Mouse (Mus musculus): Measurements from ENCODE around the gene Sirt7. TPM values are rescaled to one million over a fixed set of nuclear protein-coding genes. Genes with fewer than 3 reads are reported as not detected.

The Sirt7 gene
- total and polyA plus RNA-seq, 2 experiments: 36.3 to 72.1 TPM

DNA sequence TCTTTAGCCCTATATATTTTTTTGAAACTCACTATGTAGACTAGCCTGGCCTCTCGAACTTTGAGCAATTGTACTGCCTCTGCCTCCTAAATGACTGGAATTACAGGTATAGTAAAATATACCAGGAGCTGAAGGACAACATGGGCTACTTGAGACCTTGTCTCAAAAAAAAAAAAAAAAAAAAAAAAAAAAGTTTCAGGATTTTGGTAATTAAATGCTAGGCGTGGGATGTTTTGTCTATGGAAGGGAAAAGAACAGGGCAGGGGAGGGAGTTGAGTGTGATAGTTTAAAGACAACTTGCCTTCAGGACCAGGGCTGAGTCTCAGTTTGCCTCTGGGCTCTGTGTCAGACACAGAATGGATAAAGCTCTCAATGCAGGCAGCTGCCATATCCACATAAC, 50.0 kb downstream of the Sirt7 start:
- Histone ChIP-seq H3K79me2 (ENCODE audit: control insufficient read depth, insufficient read depth, low read length) (peaks cover 24% of the 10 kb centered on the region), H3K4me1 (ENCODE audit: control insufficient read depth, insufficient read depth, low read length) (peaks cover 37% of the 10 kb centered on the region)

GRCm38 (mm10) chr11:120574278-120574600, 50.8 kb downstream of the Sirt7 start:
- H3K79me2 ChIP-seq (ENCODE audit: control insufficient read depth, insufficient read depth, low read length): peaks cover 25% of the 10 kb centered on the region
- peak overlapping the region; percentile 18; the same call in 1 of the 2 replicates for H3K4me3 ChIP-seq (ENCODE audit: insufficient read depth, low read depth, low read length)
- peaks cover 17% of the 10 kb centered on the region for H3K36me3 ChIP-seq (ENCODE audit: control insufficient read depth, insufficient read depth, low read length)
- WGBS: 8% methylated on average over 5 of the region's 5 CpGs
- TF ChIP-seq CTCF (IDR thresholded peaks at IDR 0.05; ENCODE audit: low read depth, low read length): no peak
- no peak for TF ChIP-seq POLR2A (IDR thresholded peaks at IDR 0.05; ENCODE audit: extremely low read depth, insufficient read depth, low read length)
- peak overlapping the region; percentile 39 for H3K27ac ChIP-seq (replicated peaks; ENCODE audit: insufficient read depth, low read depth, low read length)
- peaks cover 31% of the 10 kb centered on the region for H3K4me1 ChIP-seq (ENCODE audit: control insufficient read depth, insufficient read depth, low read length)
- no peaks in the 10 kb centered on the region for H3K27me3 ChIP-seq (ENCODE audit: control insufficient read depth, insufficient read depth, low read length)
- DNase-seq (ENCODE audit: extremely low read depth, low read depth, low spot score): peak; percentile 64
- H3K9ac ChIP-seq (ENCODE audit: low read depth, low read length): peak overlapping the region; percentile 30

More for the DNA sequence above, 50.0 kb downstream of the Sirt7 start:
- Histone ChIP-seq H3K27ac (replicated peaks; ENCODE audit: insufficient read depth, low read depth, low read length) (0 out of 2 replicates have a peak overlapping the region, but pooled peaks have one; percentile 18), H3K36me3 (ENCODE audit: control insufficient read depth, insufficient read depth, low read length) (peaks cover 13% of the 10 kb centered on the region), H3K27me3 (ENCODE audit: control insufficient read depth, insufficient read depth, low read length) (no peaks in the 10 kb centered on the region), H3K4me3 (ENCODE audit: insufficient read depth, low read depth, low read length) (no peak overlapping the region), H3K9ac (ENCODE audit: low read depth, low read length) (no peak overlapping the region)
- no peak for TF ChIP-seq POLR2A (IDR thresholded peaks at IDR 0.05; ENCODE audit: extremely low read depth, insufficient read depth, low read length)
- TF ChIP-seq CTCF (IDR thresholded peaks at IDR 0.05; ENCODE audit: low read depth, low read length): no peak
- 81% methylated on average over 2 of the region's 2 CpGs for whole genome bisulfite sequencing
- DNase-seq (ENCODE audit: extremely low read depth, low read depth, low spot score): no peak

- Histone ChIP-seq H3K79me2 (ENCODE audit: control insufficient read depth, insufficient read depth, low read length) (peaks cover 21% of the 10 kb centered on the region), H3K4me1 (ENCODE audit: control insufficient read depth, insufficient read depth, low read length) (peaks cover 27% of the 10 kb centered on the region), H3K36me3 (ENCODE audit: control insufficient read depth, insufficient read depth, low read length) (peaks cover 19% of the 10 kb centered on the region), H3K27me3 (ENCODE audit: control insufficient read depth, insufficient read depth, low read length) (no peaks in the 10 kb centered on the region), H3K27ac (replicated peaks; ENCODE audit: insufficient read depth, low read depth, low read length) (peak overlapping the region; percentile 92), H3K4me3 (ENCODE audit: insufficient read depth, low read depth, low read length) (peak overlapping the region; percentile 78), H3K9ac (ENCODE audit: low read depth, low read length) (peak overlapping the region; percentile 92)
- TF ChIP-seq POLR2A (IDR thresholded peaks at IDR 0.05; ENCODE audit: extremely low read depth, insufficient read depth, low read length) (no peak), CTCF (IDR thresholded peaks at IDR 0.05; ENCODE audit: low read depth, low read length) (no peak)
- no peak for DNase-seq (ENCODE audit: extremely low read depth, low read depth, low spot score)
- WGBS: under 1% methylated on average over 23 of the region's 23 CpGs
These were observed 51.3 kb downstream of the Sirt7 start for GRCm38 (mm10) chr11:120573585-120574277.

- peak; percentile 98 for DNase-seq (ENCODE audit: extremely low read depth, low read depth, low spot score)
- Histone ChIP-seq H3K27ac (replicated peaks; ENCODE audit: insufficient read depth, low read depth, low read length) (peak within 1 kb of the TSS; percentile 92), H3K36me3 (ENCODE audit: control insufficient read depth, insufficient read depth, low read length) (peaks cover 27% of the 10 kb centered on the region), H3K4me1 (ENCODE audit: control insufficient read depth, insufficient read depth, low read length) (peaks cover 29% of the 10 kb centered on the region), H3K79me2 (ENCODE audit: control insufficient read depth, insufficient read depth, low read length) (peaks cover 17% of the 10 kb centered on the region), H3K4me3 (ENCODE audit: insufficient read depth, low read depth, low read length) (peak within 1 kb of the TSS; percentile 96), H3K9ac (ENCODE audit: low read depth, low read length) (peak within 1 kb of the TSS; percentile 96), H3K27me3 (ENCODE audit: control insufficient read depth, insufficient read depth, low read length) (no peaks in the 10 kb centered on the region)
- under 1% methylated on average over 94 of the region's 94 CpGs for WGBS
- no peak for TF ChIP-seq CTCF (IDR thresholded peaks at IDR 0.05; ENCODE audit: low read depth, low read length)
- TF ChIP-seq POLR2A (IDR thresholded peaks at IDR 0.05; ENCODE audit: extremely low read depth, insufficient read depth, low read length): peak; percentile 99
These were observed 52.1 kb downstream of the Sirt7 start, which contains the start of gene P4hb for GRCm38 (mm10) chr11:120572752-120573584. Gene P4hb, minus strand, starts transcription at chr11:120573253.

DNA sequence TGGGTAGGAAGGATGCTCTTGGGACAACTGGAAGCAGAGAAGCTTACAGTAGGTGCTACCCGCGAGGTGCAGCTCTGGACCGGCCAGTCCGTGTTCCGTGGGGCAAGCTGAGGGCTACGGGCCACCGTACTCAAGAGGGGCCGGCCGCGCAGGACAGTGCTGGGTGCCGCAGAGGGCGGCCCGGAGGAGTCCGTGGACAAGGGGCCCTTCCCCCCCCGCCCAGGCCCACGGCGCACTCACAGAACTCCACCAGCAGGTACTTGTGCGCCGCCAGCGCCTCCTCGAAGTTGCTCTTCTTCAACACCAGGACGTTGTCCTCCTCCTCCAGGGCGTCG, 52.7 kb downstream of the Sirt7 start:
- H3K4me1 ChIP-seq (ENCODE audit: control insufficient read depth, insufficient read depth, low read length): peaks cover 35% of the 10 kb centered on the region
- H3K36me3 ChIP-seq (ENCODE audit: control insufficient read depth, insufficient read depth, low read length): peaks cover 33% of the 10 kb centered on the region
- no peaks in the 10 kb centered on the region for H3K27me3 ChIP-seq (ENCODE audit: control insufficient read depth, insufficient read depth, low read length)
- peak overlapping the region; percentile 96 for H3K9ac ChIP-seq (ENCODE audit: low read depth, low read length)
- H3K27ac ChIP-seq (replicated peaks; ENCODE audit: insufficient read depth, low read depth, low read length): peak overlapping the region; percentile 78
- TF ChIP-seq POLR2A (IDR thresholded peaks at IDR 0.05; ENCODE audit: extremely low read depth, insufficient read depth, low read length) (no peak), CTCF (IDR thresholded peaks at IDR 0.05; ENCODE audit: low read depth, low read length) (no peak)
- WGBS: under 1% methylated on average over 24 of the region's 24 CpGs
- peaks cover 17% of the 10 kb centered on the region for H3K79me2 ChIP-seq (ENCODE audit: control insufficient read depth, insufficient read depth, low read length)
- DNase-seq (ENCODE audit: extremely low read depth, low read depth, low spot score): no peak
- H3K4me3 ChIP-seq (ENCODE audit: insufficient read depth, low read depth, low read length): peak overlapping the region; percentile 96
